Mouse (Mus musculus) ES-E14 (cell line): Measurements from ENCODE around the gene Sh2d1b1. TPM values are rescaled to one million over a fixed set of nuclear protein-coding genes. Genes with fewer than 3 reads are reported as not detected.
A peak's percentile ranks its signal among the peaks of the same experiment; 100 is the strongest.

Experiments used
- DNase-seq: peaks from one replicate; pipeline ENCODE4 v3.0.0-alpha.2; 2013; ENCODE audit warnings: low read depth, low spot score
- H3K27ac ChIP-seq: 2 replicates; pipeline ENCODE4 v1.5.1; 2012; ENCODE audit warnings: low read depth, mild to moderate bottlenecking, low read length, moderate library complexity, mixed read lengths; ENCODE audit not compliant: poor library complexity, insufficient read depth, severe bottlenecking
- H3K36me3 ChIP-seq: 2 replicates; pipeline ENCODE4 v1.6.1; 2012; ENCODE audit warnings: mild to moderate bottlenecking, low read length, moderate library complexity, mixed read lengths; ENCODE audit not compliant: control insufficient read depth, poor library complexity, insufficient read depth, severe bottlenecking
- H3K4me1 ChIP-seq, 2 experiments: fragments of 150-350 bp in 1 of 2; sonication (generic) in 1 of 2; 2 replicates each; pipeline ENCODE4 v1.6.1; 2012; ENCODE audit warnings: low read length in 2 of 2, mild to moderate bottlenecking in 1 of 2, mixed read lengths in 1 of 2; ENCODE audit not compliant: control insufficient read depth in 2 of 2, insufficient read depth in 2 of 2, poor library complexity in 1 of 2
- H3K4me3 ChIP-seq, 2 experiments: fragments of 150-350 bp in 1 of 2; sonication (generic) in 1 of 2; 2 replicates each; pipeline ENCODE4 v1.5.1; 2012; ENCODE audit warnings: low read length in 2 of 2, low read depth in 1 of 2, mild to moderate bottlenecking in 1 of 2, mixed read lengths in 1 of 2; ENCODE audit not compliant: insufficient read depth in 1 of 2, poor library complexity in 1 of 2, severe bottlenecking in 1 of 2
- H3K9ac ChIP-seq: 2 replicates; pipeline ENCODE4 v1.6.1; 2012; ENCODE audit warnings: low read depth, mild to moderate bottlenecking, low read length, mixed read lengths; ENCODE audit not compliant: poor library complexity, insufficient read depth, severe bottlenecking
- H3K9me3 ChIP-seq: fragments of 150-350 bp; sonication (generic); 2 replicates; pipeline ENCODE4 v1.6.1; 2012; ENCODE audit warnings: low read depth, mild to moderate bottlenecking, low read length; ENCODE audit not compliant: control insufficient read depth, insufficient read depth
- CHD2 ChIP-seq: IDR thresholded peaks from 2 replicates; pipeline ENCODE4 v1.6.1; 2014; ENCODE audit warnings: mild to moderate bottlenecking, low read depth, low read length, inconsistent platforms
- HCFC1 ChIP-seq: IDR thresholded peaks from 2 replicates; pipeline ENCODE4 v1.6.1; 2012; ENCODE audit warnings: low read length, inconsistent platforms, borderline replicate concordance; ENCODE audit not compliant: insufficient read depth
- MAFK ChIP-seq: IDR thresholded peaks from 2 replicates; pipeline ENCODE4 v1.6.1; 2014; ENCODE audit warnings: mild to moderate bottlenecking, low read depth, low read length, inconsistent platforms; ENCODE audit not compliant: insufficient read depth
- ZC3H11A ChIP-seq: IDR thresholded peaks from 2 replicates; pipeline ENCODE4 v1.6.1; 2012; ENCODE audit warnings: low read depth, mild to moderate bottlenecking, inconsistent platforms, low read length, borderline replicate concordance
- ZNF384 ChIP-seq: IDR thresholded peaks from 2 replicates; pipeline ENCODE4 v1.6.1; 2012; ENCODE audit warnings: low read depth, low read length, inconsistent platforms
- in situ Hi-C, 2 experiments: fragments of 600-800 bp; cut with MboI; formaldehyde crosslinking; loops; one replicate each; pipeline ENCODE4 v1.15.1; 2025; ENCODE audit warnings: low sequenced_read_pairs in 2 of 2, inconsistent platforms in 1 of 2; ENCODE audit not compliant: unreplicated experiment in 2 of 2
- total RNA-seq: library from RNA; depleted of rRNA; stranded (reverse); fragments of 300-350 nt; gene quantifications from 2 replicates; pipeline ENCODE4 v1.2.3, GENCODE M21; 2012

The Sh2d1b1 gene
- total RNA-seq, 1 experiment: 0.09 TPM

- H3K4me1 ChIP-seq: no peaks in the 10 kb centered on the region
- H3K9me3 ChIP-seq: no peaks in the 10 kb centered on the region
- peak; percentile 6 for DNase-seq
- in situ Hi-C loops: loop anchor here in 1 of 2 experiments (25.0 kb wide), 1 partner anchor 320 kb away; no protein-coding TSS in a partner anchor
- no peak overlapping the region for H3K9ac ChIP-seq
- H3K27ac ChIP-seq: no peak overlapping the region
- no peak overlapping the region for H3K4me3 ChIP-seq
- no peaks in the 10 kb centered on the region for H3K36me3 ChIP-seq
- TF ChIP-seq CHD2 (no peak), ZC3H11A (0 out of 2 replicates have a peak, but pooled peaks have one; percentile 65)
Observed at GRCm38 (mm10) chr1:170292239-170292951, 15.3 kb downstream of the Sh2d1b1 start.

- H3K4me1 ChIP-seq: no peaks in the 10 kb centered on the region
- H3K9ac ChIP-seq: no peak overlapping the region
- H3K4me3 ChIP-seq: no peak overlapping the region
- DNase-seq: no peak
- TF ChIP-seq ZNF384 (no peak), HCFC1 (no peak), MAFK (no peak), CHD2 (no peak), ZC3H11A (no peak)
- H3K27ac ChIP-seq: no peak overlapping the region
- no peaks in the 10 kb centered on the region for H3K9me3 ChIP-seq
- in situ Hi-C loops: loop anchor here in 1 of 2 experiments (25.0 kb wide), 1 partner anchor 319 kb away; no protein-coding TSS in a partner anchor
- H3K36me3 ChIP-seq: no peaks in the 10 kb centered on the region
Observed at GRCm38 (mm10) chr1:170293257-170293656, 16.1 kb downstream of the Sh2d1b1 start.

DNA sequence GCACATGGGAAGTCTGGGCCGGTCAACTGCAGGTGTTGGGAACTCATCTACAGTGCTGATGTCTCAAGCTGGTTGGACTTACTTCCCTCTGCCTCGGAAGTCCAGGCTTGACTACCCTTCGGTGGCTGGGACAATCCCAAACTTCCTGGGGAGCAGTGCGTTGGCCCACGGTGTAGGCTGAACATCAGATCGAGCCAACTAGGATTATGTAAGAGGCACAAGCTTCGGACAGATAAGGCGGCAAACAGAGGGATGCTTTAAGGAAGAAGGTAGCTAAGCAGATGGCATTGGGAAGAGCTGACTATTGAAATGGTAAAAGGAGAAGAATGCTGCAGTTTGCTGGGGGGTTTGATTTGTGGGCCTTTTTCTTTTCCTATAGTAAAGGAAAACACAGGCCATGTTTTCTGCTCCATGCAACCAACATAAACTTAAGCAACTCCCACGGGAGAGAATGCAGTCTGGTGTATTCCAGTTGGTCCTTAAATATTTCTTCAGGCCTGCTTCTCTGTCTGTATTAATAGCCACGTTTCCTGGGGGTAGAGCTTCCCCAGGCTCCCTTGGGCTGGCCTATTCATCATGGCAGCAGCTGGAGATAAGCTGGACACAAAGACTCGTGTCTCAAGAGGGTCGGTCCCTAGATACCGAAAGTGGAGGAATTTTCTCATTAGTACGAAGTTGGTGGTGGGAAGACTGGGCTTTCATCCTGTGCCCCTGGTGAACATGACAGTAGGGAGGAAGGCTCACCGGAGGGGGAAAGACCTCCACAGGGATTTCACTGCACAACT lies 17.9 kb downstream of the Sh2d1b1 start:
- in situ Hi-C loops: loop anchor here in 1 of 2 experiments (25.0 kb wide), 1 partner anchor 317 kb away; no protein-coding TSS in a partner anchor

DNA sequence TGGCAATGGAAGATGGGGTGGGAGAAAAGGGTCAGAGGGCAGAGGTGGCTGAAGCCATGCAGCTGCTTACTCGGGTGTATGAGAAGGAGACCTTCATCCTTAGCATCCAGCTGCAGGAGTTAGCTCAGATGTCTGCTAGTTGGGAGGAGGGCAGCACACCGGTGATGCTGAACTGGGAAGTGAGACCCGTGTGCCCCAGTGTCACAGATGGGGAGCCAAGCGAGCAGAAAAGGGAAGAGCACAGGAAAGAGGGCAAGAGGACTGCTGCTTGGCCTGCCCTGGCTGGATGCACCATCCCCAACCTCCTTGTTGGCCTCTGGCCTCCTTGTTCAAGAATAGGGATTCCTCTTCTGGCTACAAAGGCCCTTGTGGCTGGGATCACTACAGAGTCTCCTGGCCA lies 22.4 kb downstream of the Sh2d1b1 start:
- no peaks in the 10 kb centered on the region for H3K4me1 ChIP-seq
- no peaks in the 10 kb centered on the region for H3K36me3 ChIP-seq
- no peak overlapping the region for H3K4me3 ChIP-seq
- no peak for TF ChIP-seq ZC3H11A
- no peak for TF ChIP-seq MAFK
- TF ChIP-seq ZNF384: no peak
- no peak for TF ChIP-seq HCFC1
- DNase-seq: no peak
- H3K9me3 ChIP-seq: no peaks in the 10 kb centered on the region
- no peak overlapping the region for H3K27ac ChIP-seq
- in situ Hi-C loops: loop anchor here in 1 of 2 experiments (25.0 kb wide), 1 partner anchor 313 kb away; no protein-coding TSS in a partner anchor
- no peak overlapping the region for H3K9ac ChIP-seq

More for the DNA sequence above, 17.9 kb downstream of the Sh2d1b1 start:
- Histone ChIP-seq H3K4me3 (no peak overlapping the region), H3K36me3 (no peaks in the 10 kb centered on the region), H3K27ac (no peak overlapping the region), H3K9ac (no peak overlapping the region), H3K9me3 (no peaks in the 10 kb centered on the region), H3K4me1 (no peaks in the 10 kb centered on the region)
- DNase-seq: no peak
- TF ChIP-seq HCFC1: no peak
- TF ChIP-seq MAFK: no peak
- TF ChIP-seq CHD2: no peak
- no peak for TF ChIP-seq ZNF384
- no peak for TF ChIP-seq ZC3H11A
